Mouse (Mus musculus) olfactory bulb, adult 2 months (tissue): ENCODE results near the gene Agap2.

Source experiments
- CTCF ChIP-seq: fragments of 200-500 bp; IDR thresholded peaks from 2 replicates; pipeline ENCODE4 v1.5.1; 2012; ENCODE audit warnings: low read depth, mild to moderate bottlenecking, low read length, moderate library complexity; ENCODE audit not compliant: insufficient read depth
- POLR2A ChIP-seq: fragments of 200-500 bp; IDR thresholded peaks from 2 replicates; pipeline ENCODE4 v1.6.1; 2012; ENCODE audit warnings: mild to moderate bottlenecking, low read depth, low read length, moderate library complexity; ENCODE audit not compliant: insufficient read depth

GRCm38 (mm10) chr10:127071203-127071602, 3.9 kb upstream of the Agap2 start:
- TF ChIP-seq CTCF (no peak), POLR2A (no peak)
